Mouse (Mus musculus) adrenal gland (tissue): ENCODE measurements at regions not wholly inside any gene's neighbourhood (a gene's known extent, or its start where the extent isn't known, plus 50 kb on each side); places are given as distances from the start of the nearest gene placed in this dataset.

Source experiments
- intact Hi-C: fragments of 180-260 bp; cut with DNase I; formaldehyde crosslinking; loops from one replicate; pipeline ENCODE4 v1.15.1; 2025

DNA sequence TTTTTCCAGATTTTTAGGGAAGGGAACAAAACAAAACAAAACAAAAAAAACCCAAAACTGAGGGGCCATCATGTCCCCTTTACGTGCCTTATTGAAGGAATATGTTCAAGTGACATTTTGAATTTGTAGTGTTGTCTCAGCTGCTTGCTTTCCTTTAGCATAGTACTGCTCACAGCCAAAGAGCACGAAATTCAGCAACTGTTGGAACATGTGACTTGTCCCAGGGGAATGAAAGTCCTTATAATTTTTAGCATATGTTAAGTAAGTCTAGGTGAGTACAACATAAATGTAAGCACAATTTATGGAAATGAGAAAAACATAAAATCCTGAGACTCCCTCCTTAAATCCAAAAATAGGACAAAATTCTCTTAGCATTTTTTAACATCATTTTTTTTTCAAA, 110.8 kb upstream of the Pdzrn3 start:
- intact Hi-C loops: no loop called here

DNA sequence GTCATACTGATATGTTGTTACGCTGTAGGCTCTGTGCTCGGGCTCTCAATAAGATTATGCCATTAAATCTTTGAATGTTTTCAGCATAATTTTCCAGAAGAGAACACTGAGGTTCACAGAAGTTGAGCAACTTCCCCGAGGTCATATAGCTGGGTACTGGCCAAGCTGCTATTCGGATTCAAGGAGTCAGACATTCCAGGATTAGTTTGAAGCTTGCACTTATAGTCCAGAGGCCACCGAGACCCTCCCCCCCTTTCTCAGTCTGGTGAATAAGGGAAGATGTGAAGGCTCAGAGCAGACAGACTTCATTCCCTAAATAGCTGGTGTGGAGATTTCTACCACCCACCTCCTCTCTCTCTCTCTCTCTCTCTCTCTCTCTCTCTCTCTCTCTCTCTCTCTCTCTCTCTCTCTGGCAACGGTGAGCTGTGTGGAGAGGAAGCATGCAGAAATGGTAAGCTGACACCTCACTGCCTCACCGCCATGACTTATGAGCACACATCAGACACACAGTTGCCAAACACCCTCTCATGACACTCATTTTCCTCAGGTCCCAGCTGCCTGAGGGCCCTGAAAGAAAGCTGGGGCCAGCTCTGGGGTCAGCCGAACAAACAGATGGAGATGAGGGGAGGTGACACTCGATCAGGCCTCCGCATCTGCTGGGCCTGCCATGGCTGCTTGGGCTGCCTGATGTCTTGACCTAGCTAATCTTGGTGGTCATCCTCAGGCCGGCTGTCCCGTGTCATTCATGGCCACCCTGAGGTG, 107.0 kb upstream of the Pdzrn3 start:
- intact Hi-C loops: loop anchor here (5.0 kb wide), 1 partner anchor 33 kb away; no protein-coding TSS in a partner anchor

DNA sequence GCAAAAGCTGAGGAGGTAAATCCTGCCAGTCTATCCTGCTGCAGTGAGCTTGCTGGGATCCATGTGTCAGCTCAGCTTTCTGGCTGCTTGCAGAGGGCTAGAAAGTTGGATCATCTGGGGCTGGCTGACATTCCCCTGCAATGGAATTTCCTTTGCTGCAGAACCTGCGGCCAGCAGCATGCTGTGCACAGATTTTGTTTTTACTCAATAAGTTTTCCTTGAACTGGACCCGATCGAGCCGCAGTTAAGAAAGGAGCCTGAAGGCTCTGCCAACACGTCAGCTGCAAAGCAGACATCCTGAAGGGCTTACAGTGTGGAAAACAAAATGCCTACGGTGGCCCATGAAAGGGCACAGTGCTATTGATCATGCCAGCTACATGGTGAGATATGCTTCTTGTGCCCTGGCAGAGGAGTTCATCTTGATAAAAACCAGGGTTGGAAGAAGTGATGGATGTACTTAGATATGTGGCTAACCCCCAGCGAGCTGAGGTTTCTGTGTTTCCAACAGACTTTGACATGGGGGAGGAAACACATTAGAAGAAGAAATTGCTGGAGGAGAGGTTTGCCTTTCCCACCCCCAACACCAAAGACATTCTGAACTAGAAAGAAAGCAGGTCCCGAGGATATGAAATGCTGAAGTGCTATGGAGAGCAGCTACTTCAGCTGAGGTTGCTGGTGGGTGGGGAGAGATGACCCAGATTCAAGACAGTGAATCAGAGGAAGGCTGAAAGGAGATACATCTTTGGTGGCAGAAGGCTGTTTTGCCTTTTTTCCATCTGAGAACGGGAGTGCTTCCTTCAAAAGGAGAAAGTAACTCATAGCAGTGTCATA, 105.2 kb upstream of the Pdzrn3 start:
- intact Hi-C loops: loop anchor here (5.0 kb wide), 1 partner anchor 34 kb away; no protein-coding TSS in a partner anchor

DNA sequence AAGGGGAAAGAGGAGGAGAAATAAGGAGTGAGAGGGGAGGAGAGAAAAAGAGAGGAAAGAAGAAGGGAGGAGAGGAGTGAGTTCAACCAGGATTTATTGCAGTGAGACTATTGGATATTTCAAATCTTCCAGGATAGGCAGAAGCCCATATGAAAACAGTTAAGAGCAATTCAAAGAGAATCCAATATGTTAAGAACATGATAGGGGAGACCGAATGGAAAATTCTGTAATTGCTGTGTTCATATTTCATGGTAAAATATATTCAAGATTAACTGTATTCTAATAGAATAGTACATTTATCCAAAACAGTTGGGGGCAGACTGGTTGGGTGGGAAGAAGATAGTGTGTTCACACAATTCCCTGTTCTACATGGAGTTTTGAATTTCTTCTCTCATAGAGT, 96.3 kb upstream of the Pdzrn3 start:
- intact Hi-C loops: no loop called here

- intact Hi-C loops: no loop called here
These were observed 95.7 kb upstream of the Pdzrn3 start for GRCm38 (mm10) chr6:101473257-101473925.

DNA sequence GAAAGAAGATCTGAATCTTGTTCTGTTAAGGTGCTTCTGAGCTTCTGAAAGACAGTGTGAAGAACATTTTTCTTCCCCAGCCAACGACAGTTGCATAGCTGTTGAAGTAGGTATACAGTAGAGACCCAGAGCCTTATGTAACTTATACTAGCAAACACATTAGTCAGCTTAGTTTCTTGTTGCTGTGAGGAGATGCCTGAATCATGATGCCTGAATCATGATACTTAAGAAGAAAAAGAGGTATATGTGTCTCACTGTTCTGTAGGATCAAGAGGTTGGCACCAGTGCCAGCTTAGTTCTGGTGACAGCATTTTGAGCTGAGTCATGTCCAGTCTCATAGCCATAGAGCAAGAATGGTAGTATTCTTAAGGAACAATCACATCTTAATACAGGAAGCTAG, 87.2 kb upstream of the Pdzrn3 start:
- intact Hi-C loops: no loop called here

- intact Hi-C loops: no loop called here
These were observed 86.2 kb upstream of the Pdzrn3 start for GRCm38 (mm10) chr6:101463812-101464320.

GRCm38 (mm10) chr6:101446720-101447119, 69.0 kb upstream of the Pdzrn3 start:
- intact Hi-C loops: no loop called here

- intact Hi-C loops: no loop called here
These were observed 68.6 kb upstream of the Pdzrn3 start for GRCm38 (mm10) chr6:101446316-101446715.

GRCm38 (mm10) chr6:101432769-101433168, 55.1 kb upstream of the Pdzrn3 start:
- intact Hi-C loops: no loop called here

GRCm38 (mm10) chr6:101429634-101430033, 51.9 kb upstream of the Pdzrn3 start:
- intact Hi-C loops: no loop called here
